Mouse (Mus musculus): ENCODE data around the gene Pkd1.

The Pkd1 gene

DNA sequence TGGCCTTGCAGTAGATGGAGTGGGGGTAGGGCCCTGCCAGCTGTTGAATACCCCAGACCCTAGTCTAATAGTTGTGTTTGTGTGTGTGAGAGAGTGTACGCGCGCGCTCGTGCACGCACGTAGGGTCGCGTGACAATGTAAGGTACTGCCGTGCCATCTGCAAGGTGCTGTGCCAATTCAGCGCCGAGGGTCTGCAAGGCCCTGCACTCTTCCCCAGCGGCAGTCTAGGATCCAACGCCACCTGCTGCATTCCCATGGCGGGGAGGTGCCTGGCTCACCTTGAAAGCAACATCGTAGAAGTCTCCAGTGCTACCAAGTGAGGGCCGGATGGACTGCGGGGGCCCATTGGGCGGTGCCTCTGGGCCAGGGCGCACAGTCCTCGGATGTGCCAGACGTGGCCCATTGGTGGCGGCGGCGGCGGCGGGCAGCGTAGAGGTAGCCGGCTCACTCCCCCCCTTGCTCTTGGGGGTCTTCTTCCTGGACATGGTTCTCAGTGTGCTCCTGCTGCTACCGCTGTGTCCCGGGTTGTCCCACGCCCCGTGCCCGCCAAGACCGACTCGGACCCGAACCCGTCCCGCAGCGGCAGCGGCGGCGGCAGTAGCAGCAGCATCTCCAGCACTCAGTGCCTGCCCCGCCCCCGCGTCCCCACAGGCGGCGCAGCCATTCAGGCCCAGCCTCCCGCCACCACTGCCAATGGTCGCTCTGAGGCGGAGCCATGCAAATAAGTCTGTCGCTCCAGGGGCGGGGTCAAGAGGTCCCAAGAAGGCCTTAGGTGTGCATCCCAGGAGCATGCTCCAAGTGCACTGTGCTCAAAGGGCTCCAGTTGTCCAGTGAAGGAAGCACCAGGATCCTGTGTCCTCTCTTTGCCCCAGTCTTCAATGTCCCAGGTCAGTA is 16.3 kb upstream of the Pkd1 start:
- DNase-seq (ENCODE audit: low spot score): no peak

DNA sequence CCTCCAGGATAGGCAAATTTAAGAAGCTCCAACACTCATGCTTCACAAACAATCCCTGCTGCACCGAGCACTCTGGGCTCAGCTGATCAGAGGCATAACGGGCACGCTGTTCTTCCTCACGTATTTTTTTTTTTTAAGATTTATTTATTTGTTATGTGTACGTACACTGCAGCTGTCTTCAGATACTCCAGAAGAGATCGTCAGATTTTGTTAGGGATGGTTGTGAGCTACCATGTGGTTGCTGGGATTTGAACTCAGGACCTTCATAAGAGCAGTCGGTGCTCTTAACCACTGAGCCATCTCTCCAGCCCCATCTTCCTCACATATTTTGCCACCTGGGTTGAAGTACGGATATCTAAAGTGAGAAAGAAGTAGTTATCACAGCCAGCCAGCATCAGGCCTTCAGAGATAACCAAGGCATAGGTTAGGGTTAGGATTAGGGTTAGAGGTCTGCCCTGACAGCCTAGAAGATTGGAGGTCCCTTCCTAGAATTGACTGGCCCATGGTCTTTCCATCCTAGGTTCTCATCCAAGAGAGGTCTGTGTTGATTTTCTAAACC is 15.4 kb upstream of the Pkd1 start, which contains the start of gene Rab26:
Rab26 (minus strand) TSS at position 51 of the 559 bp plus-strand sequence.
- DNase-seq (ENCODE audit: low spot score): no peak

DNA sequence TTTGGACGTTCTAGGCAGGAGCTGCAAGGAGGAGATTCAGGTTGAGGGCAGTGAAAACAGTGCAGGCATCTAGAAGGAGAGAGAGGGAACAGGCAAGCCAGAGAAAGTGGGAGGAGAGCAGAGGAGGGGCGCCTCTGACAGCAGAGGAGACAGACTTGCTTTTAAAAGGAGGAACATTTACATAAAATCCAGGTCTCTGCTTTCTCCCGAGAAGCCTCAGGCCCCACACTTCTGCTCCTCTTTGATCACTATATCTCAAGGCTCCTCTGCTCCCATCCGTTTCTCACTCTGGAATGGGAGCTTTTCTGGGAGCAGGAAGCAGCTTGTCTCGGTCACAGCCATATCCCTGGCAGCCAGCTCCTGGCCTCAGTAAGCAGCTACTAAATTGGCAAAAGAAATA is 14.3 kb upstream of the Pkd1 start:
- no peak for DNase-seq (ENCODE audit: low spot score)

DNA sequence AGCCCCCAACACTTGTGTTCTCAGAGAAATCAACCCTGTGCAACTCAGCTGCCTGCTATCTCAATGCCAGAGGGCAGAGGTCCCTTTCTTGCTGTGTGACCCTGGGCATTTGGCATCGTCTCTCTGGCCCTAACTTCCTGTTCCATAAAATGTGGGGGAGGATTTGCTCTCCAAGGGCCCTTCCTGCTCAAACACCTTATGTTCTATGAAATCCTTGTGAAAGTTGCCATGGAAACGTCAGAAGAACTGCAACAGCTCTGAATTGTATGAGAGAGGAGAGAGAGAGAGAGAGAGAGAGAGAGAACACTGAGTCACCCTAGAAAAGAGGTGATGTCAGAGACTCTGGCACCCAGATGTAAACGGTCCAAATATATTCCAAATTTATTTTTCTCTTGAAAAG is 12.1 kb upstream of the Pkd1 start:
- DNase-seq (ENCODE audit: low spot score): no peak

DNA sequence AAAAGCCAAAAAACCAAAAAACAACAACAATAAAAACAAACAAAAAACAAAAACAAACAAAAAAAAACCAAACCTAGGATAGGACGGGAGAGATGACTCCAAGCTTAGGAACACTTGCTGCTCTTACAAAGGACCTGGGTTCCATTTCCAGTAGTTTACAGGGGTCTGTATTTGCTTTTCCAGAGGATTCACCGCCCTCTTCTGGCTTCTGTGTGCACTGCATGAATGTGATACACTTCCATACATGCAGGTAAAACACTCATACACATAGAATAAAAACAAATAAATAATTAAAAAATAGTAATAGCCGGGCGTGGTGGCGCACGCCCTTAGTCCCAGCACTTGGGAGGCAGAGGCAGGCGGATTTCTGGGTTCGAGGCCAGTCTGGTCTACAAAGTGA is 10.7 kb upstream of the Pkd1 start:
- no peak for DNase-seq (ENCODE audit: low spot score)

DNA sequence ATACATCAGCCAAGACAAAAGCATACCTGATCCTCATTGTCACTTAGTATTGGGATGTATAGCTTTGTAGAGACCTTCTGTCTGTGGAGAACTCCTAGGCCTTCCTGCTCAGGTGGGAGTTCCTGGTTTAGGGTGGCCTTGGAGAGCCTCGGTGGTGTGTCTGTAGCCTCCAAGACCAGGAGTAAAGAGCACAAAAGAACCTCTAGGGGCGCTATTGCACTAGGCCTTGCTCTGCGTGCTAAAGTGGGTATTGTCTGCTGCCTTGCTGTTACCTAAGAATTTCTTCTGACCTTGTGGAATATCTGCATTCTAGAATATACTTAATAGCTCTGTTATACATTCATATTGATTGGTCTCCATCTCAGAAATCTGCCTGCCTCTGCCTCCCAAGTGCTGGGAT is 9.3 kb upstream of the Pkd1 start:
- no peak for DNase-seq (ENCODE audit: low spot score)

DNA sequence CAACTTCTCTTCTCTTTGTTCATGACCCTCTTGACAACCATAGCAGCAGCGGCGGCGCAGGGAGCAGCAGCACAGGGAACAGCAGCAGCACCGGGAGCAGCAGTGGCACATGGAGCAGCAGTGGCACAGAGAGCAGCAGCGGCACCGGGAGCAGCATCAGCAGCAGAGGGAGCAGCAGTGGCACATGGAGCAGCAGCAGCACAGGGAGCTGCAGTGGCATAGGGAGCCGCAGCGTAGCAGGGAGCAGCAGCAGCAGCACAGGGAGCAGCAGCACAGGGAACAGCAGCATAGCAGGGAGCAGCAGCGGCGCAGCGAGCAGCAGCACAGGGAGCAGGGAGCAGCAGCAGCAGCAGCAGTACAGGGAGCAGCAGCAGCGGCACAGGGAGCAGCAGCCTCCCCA is 5.0 kb upstream of the Pkd1 start:
- DNase-seq (ENCODE audit: low spot score): no peak

DNA sequence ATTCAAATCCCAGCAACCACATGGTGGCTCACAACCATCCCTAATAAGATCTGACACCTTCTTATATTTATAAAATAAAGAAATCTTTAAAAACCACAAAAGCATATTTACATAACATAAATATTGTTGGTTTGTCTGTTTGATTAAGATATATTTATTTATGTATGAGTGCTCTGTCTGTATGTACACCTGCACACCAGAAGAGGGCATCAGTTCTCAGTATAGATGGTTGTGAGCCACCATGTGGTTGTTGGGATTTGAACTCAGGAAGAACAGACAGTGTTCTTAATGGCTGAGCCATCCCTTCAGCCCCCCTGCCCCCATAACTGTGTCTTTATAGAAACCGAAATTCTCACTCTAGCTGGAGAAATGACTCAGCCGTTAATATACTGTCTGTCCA is 4.4 kb upstream of the Pkd1 start:
- no peak for DNase-seq (ENCODE audit: low spot score)

DNA sequence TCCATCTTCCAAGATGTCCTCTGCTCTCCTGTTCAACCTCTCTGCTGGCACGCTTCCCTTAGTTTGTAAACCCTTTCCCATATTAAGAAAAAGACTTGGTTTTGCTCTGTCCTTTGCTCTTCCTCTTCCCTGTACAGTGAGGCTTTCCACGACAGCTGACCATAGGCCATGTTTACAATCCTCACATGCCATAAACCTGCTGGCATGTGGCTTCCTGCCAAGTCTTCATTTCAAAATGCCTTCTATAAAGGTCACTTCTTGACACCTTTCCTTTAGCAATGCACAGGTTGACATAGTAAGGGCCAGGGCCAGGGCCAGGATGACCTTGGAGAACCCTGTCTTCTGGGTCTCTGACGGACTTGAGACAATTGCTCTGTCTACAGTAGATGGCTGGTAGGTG is 3.4 kb upstream of the Pkd1 start:
- no peak for DNase-seq (ENCODE audit: low spot score)

DNA sequence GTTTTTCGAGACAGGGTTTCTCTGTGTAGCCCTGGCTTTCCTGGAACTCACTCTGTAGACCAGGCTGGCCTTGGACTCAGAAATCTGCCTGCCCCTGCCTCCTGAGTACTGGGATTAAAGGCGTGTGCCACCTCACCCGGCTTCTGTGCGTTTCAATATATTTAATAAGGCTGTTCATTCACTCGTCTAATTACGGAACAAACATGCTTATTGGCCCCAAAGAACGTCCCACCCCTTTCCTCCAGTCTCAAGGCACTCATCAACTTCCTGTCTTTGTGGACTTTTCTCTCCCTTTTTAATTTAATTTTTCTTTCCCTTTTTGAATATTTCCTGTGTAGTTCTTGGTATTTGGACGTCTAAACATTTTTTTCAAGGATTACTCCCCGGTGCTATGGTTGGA is 1.2 kb upstream of the Pkd1 start:
- DNase-seq (ENCODE audit: low spot score): no peak

DNA sequence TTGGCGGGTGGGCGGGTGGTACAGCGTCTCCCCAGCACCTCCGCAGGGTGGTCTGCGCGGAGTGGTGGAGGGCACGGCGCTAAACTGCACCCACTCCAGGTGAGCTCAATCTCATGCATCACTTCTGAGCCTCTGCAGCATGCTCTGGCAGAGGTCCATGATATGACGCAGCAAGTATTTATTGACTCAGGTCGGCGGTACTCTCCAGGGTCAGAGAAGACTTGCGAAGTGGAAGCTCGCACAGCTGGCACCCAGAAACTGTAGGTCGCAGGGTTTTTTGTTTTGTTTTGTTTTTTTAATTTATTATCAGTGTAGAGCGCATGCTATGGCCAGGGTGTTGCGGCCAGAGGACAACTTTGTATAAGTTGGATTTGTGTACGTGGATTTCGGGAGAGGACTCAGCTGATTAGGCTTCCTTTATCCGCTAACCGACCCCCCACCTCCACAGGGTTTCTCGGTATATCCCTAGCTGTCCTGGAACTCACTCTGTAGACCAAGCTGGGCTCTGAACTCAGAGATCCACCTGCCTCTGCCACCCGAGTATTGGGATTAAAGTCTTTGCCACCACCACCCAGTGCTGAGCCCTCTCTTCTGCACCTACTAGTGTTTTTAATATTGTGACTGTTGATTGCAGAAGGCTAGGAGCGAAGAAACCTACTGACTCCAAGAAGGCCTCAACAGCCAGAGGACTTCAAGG is 565 bp upstream of the Pkd1 start:
- DNase-seq (ENCODE audit: low spot score): no peak

DNA sequence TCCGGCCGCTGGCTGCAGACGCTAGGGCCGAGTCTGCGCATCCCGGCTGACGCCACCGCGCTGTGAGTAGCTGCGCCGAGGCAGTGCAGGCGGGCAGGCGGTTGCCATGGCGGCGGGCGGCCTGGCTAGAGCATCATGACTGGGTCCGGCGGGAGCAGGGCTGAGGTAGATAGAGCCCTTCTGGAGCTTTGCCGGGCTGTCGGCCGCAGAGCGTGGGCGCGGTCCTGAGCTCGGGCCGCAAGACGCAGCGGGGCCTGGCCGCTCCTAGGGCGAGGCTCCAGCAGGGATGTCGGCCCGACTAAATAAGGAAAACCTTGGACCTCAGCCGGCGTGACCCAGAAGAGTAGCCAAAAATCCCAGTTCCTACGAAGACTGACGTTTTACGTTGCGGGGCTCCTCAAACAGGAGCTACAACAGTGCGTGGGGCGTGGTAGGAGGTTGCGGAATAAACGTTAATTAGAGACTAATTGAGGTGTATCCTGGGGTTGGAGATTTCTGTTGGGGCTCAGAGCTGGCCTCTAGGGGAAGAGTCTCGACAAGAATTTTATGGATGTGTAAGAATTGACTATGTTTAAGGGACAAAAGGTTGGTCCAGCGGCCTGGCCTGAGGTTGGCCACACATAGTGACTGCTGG is 899 bp downstream of the Pkd1 start:
- DNase-seq (ENCODE audit: low spot score): no peak

DNA sequence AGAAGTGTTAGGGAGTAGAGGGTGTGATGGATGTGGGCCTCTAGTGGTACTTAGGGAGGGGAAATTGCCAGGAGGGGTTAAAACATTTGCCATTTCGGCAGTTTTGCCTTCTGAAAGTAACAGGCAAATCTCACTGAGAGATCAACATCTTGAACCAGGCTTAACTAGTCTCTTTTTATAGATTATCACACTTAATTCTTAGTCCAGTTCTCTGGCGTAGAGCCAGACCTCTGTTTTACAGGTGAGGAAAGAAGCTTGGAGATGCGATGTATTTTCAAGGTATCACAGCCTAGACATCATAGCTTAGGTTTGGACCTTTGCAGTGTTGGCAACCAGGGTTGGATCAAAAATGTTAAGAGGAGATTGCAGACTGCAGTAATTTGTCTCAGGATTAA is 1.4 kb downstream of the Pkd1 start:
- DNase-seq (ENCODE audit: low spot score): no peak

DNA sequence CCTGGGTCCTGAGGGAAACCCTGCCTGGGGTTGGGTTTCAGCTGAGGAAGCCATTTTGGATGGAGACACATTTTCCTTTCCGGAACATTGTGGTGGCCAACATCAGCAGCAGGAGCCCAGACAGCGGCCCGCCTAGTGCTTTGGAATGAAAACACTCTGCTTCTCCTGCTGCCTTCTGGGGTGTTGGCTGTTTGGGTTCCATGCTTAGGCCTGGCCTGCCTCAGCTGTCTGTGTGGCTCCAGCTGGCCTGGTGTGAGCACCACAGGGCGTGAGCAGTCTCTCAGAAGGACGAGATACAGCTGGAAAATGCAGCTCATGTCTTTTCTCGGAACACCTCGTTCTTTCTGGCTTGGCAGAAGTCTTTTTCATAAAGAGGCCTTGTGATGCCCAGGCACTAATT is 7.5 kb downstream of the Pkd1 start:
- DNase-seq (ENCODE audit: low spot score): no peak

DNA sequence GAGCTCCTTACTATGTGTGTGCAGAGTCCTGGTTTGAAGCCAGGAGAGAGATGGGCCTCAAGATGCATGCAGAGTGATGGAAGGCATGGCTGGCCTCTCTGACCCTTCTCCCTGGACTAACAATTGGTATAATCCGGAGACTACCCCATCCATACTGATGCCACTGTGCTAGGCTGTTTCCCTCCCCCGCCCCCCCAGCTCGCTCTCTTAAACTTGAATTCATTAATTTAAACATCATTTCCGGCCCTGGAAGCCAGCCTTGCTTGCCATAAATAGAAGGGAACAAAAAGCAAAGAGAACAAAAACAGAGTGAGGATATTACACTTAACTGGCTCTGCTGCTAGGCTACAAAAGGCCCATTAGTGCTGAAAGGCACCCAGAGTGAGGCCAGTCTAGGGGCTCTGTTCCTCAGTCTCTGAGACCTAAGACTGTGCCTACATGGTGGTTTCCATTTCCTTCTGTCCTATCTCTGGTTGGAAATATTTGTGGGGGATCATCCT is 9.0 kb downstream of the Pkd1 start:
- no peak for DNase-seq (ENCODE audit: low spot score)

DNA sequence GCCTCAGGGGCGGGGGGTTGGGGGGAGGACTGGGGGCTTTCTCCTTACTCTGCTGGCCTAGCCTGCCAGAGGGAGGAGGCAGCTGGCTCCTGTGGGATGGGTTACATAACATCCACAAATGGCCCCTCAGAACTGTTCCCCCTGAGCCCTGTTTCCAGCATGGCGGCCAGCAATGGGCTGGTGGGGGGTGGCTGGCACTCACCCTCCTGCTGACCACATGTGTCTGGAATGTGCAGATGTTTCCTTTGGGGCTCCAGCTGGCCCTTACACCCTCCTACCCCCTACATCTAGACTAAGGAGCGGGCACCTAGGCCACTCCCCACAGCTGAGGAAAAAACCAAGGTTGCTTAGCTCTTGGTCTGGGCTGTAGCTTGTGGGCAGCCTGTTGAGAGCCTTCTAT is 9.5 kb downstream of the Pkd1 start:
- no peak for DNase-seq (ENCODE audit: low spot score)

DNA sequence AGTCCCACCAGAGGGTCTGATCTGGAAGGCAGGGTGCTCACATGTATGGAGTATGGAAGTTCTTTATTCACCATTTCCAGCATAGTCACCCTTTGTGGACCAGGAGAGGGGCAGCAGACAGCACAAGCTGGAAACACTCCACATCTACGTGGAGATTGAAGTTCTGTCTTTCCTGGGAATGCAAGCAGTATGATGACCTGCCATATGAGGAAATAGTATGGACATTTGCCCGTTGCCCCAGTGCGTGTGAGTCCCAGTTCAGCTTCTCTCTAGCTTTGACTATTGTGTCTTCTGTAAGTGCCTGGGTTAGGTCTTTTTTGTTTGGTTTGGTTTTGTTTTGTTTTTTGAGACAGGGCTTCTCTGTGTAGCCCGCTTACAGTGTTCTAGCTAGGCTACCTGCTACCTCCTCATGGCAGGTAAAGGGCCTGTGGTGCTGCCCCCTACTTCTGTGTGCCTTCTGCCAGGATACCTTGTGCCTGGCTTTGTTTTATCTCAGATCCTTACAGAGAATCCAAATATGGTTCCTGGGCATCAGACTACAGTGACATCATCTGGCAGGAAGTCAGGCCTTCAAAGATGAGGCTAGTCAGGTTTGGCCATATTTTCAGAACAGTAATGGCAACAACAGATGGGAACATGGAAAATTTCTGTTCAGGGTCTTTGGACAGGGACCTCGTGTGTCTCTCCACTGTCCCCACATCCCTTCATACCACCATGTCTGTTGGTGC is 10.8 kb downstream of the Pkd1 start:
- DNase-seq (ENCODE audit: low spot score): no peak

DNA sequence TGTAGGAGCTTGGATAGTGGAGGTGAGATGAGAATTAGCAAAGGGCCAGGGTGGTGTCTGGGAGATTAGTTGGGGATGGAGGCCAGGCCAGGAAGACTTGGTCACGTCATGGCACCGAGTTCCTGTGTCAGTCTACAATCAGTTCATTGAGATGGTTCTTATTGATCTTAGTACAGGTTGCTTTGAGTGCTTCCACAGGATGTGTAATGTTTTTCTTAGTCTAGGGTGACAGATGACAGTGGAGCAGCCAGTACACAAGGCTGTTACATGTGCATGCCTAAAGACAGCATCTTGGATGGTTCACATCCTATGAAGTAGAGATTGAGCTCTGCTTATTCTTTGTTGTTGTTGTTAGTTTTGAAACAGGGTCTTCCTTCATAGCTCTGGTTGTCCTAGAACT is 12.0 kb downstream of the Pkd1 start:
- DNase-seq (ENCODE audit: low spot score): no peak

DNA sequence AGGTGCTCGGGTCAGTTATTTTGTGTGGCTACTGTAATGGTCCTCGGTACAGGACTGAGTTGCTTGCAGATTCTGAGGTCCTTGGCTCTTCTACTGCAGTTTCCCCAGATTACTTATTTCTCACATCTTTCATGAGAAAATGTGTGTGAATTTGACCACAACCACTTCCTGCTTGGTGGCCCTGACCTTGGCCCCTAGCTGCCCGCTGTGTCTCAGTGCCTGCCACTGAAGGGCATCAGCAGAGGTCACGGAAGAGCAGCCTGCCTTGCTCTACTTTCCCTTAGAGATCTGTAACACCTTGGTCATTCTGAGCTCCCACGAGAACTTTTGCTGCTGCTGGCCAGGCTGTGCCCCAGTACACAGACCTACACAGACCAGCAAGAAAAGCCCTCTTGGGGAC is 14.0 kb downstream of the Pkd1 start:
- no peak for DNase-seq (ENCODE audit: low spot score)

DNA sequence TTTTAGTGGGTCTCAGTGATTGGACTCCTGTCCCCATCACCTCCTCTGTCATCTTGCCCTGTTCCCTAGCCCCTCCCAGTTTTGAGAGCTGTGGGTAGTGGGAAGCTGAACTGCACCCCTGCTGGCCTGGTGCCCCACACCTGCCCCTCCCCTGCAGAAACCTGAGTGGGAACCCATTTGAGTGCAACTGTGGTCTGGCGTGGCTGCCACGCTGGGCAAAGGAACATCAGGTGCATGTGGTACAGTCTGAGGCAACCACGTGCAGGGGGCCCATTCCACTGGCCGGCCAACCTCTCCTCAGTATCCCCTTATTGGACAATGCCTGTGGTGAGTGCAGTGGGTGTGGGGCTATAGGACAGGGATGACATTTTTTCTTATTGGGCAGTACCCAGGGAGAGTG is 14.8 kb downstream of the Pkd1 start:
- DNase-seq (ENCODE audit: low spot score): no peak

DNA sequence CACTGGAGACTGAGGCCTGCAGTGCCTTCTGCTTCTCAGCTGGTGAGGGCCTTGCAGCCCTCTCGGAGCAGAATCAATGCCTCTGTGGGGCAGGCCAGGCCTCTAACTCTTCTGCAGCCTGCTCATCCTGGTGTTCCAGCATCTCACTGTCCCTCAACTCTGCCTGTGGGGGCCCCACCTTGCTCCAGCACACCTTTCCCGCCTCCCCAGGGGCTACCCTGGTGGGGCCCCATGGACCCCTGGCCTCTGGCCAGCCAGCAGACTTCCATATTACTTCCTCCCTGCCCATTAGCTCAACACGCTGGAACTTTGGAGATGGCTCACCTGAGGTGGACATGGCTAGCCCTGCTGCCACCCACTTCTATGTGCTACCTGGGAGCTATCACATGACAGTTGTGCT is 15.5 kb downstream of the Pkd1 start:
- DNase-seq (ENCODE audit: low spot score): no peak

DNA sequence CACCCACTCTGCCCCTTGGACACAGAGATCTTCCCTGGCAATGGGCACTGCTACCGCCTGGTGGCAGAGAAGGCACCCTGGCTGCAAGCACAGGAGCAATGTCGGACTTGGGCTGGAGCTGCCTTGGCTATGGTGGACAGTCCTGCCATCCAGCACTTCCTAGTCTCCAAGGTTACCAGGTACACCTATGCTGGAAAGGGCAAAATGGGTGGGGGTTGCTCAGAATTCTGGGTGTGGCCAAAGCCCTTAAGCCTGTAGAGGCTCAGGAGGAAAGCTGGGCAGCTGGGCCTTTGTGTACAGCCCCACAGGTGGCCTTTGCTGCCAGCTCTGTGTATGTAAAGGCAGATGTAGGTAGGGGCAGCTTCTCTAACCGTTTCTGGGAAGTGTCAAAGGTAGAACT is 16.2 kb downstream of the Pkd1 start:
- DNase-seq (ENCODE audit: low spot score): no peak
